Mouse (Mus musculus): ENCODE measurements around the gene Ankrd27. TPM values are rescaled to one million over a fixed set of nuclear protein-coding genes. Genes with fewer than 3 reads are reported as not detected.

The Ankrd27 gene
- total RNA-seq, 2 experiments from 2014 or later: 40.1 to 46.4 TPM

- DNase-seq (ENCODE audit: low spot score in 2 of 2): no peak
These were observed 102.2 kb downstream of the Ankrd27 start for GRCm38 (mm10) chr7:35688276-35688675.

Other genes starting within 250 kb of the Ankrd27 start
- 1 to 10 TPM; 7.4 to 8.5 TPM for gene Faap24, start 189.4 kb upstream of the Ankrd27 start, total RNA-seq (2021)
- gene Cep89, start 189.2 kb upstream of the Ankrd27 start, total RNA-seq (2021): 10 to 100 TPM; 24.5 to 25.7 TPM
- not detected for gene Slc7a9, start 137.4 kb upstream of the Ankrd27 start, total RNA-seq (2021)
- 1 to 10 TPM in 1 of 2 experiments, under 1 TPM in 1; 0.76 to 1.2 TPM for gene Tdrd12, start 48.5 kb upstream of the Ankrd27 start, total RNA-seq (2021)
- 10 to 100 TPM; 63.4 to 77.1 TPM for gene Nudt19, start 29.9 kb upstream of the Ankrd27 start, total RNA-seq (2021)
- under 1 TPM; 0.62 to 0.87 TPM for gene Rgs9bp, start 662 bp upstream of the Ankrd27 start, total RNA-seq (2021)
- gene Pdcd5, start 61.3 kb downstream of the Ankrd27 start, total RNA-seq (2021): 10 to 100 TPM; 96.9 to 98.5 TPM
- 10 to 100 TPM; 83.6 to 84.5 TPM for gene Dpy19l3, start 168.2 kb downstream of the Ankrd27 start, total RNA-seq (2021)
- 10 to 100 TPM; 32.2 to 33.1 TPM for gene Zfp507, start 216.8 kb downstream of the Ankrd27 start, total RNA-seq (2021)